In the genomic region with DNA sequence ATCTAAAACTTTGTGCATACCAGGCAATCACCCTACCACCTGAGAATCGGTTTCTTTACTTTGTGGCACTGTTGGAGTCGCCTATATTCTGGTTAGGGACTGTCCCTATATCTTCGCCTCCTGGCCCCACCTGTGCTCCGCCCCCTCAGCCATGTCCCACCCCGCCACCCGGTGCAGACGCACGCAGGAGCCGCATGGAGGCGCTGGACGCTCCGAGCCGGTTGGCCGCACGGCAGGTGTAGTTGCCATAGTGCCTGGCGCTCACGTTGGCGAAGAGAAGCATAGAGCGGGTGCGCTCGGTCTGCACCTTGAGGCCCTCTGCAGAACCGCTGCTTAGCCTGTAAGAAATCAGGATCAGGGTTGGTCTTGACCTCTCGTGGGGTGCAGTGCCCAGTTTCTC, we compare ENCODE assay signal across 11 mouse cellular contexts. TPM values are rescaled to one million over a fixed set of nuclear protein-coding genes. Genes with fewer than 3 reads are reported as not detected.
DNase-seq lines count a peak whose midpoint lies in the region; ATAC-seq and TF ChIP-seq lines count a peak whose summit lies in the region.
"Had no signal": no experiment of that assay in that cellular context is flagged by ENCODE, and none has a peak within 500 bp of the region (broad histone marks: within the 10 kb centered on the region; RNA-seq: fewer than 3 reads in every experiment).

No protein-coding gene starts in this region.

- no peak for TF ChIP-seq EP300 in liver, postnatal 0 days (IDR thresholded peaks at IDR 0.05; ENCODE audit: low read depth)

- H3K4me3 ChIP-seq in liver, postnatal 0 days (ENCODE audit: low read depth, low read length) = no peak overlapping the region
- no peak overlapping the region for H3K4me3 ChIP-seq in liver, embryonic 12.5 days
- no peak overlapping the region for H3K4me3 ChIP-seq in intestine, postnatal 0 days (ENCODE audit: low read depth, low read length)

- no peaks in the 10 kb centered on the region for H3K9me3 ChIP-seq in liver, postnatal 0 days (ENCODE audit: low read length)
- no peaks in the 10 kb centered on the region for H3K9me3 ChIP-seq in liver, embryonic 12.5 days (replicated peaks)
- H3K9me3 ChIP-seq in intestine, postnatal 0 days (ENCODE audit: control insufficient read depth) = no peaks in the 10 kb centered on the region
- H3K9me3 ChIP-seq: heart, embryonic 10.5 days had no signal

- peaks cover 35% of the 10 kb centered on the region for H3K27me3 ChIP-seq in liver, postnatal 0 days (ENCODE audit: insufficient read depth, low read length)
- peaks cover 71% of the 10 kb centered on the region for H3K27me3 ChIP-seq in liver, embryonic 12.5 days (replicated peaks)
- H3K27me3 ChIP-seq in intestine, postnatal 0 days (replicated peaks; ENCODE audit: control insufficient read depth, insufficient read depth, low read length) = peaks cover 23% of the 10 kb centered on the region

- intact Hi-C loops in left cerebral cortex, postnatal 10 days (cut with DNase I) = no loop called here

- no peak overlapping the region for H3K9ac ChIP-seq in liver, postnatal 0 days (replicated peaks)
- H3K9ac ChIP-seq in liver, embryonic 12.5 days = no peak overlapping the region
- no peak overlapping the region for H3K9ac ChIP-seq in intestine, postnatal 0 days (ENCODE audit: low read depth, low read length)

- no peak for DNase-seq in liver, postnatal 0 days
- DNase-seq in CD8-positive naive resting alpha-beta T cell, adult 2 months (ENCODE audit: low read depth in 2 of 2, low spot score in 2 of 2) = peak; percentile 21 to 35
- DNase-seq in T-cell, adult 2 months (ENCODE audit: low spot score) = peak; percentile 57
- no peak for DNase-seq in left cerebral cortex, postnatal 10 days (ENCODE audit: extremely low spot score in 1 of 2, low spot score in 2 of 2)
- no peak for DNase-seq in gastrocnemius, adult 8-10 months (ENCODE audit: low spot score in 2 of 2)

- 8% methylated on average over 23 of the region's 23 CpGs for WGBS in liver, postnatal 0 days (ENCODE audit: insufficient replicate concordance)
- WGBS in liver, embryonic 12.5 days (ENCODE audit: insufficient replicate concordance) = 7% methylated on average over 23 of the region's 23 CpGs
- 12% methylated on average over 23 of the region's 23 CpGs for WGBS in intestine, postnatal 0 days

- H3K4me1 ChIP-seq in liver, postnatal 0 days (ENCODE audit: insufficient read depth) = no peaks in the 10 kb centered on the region
- H3K4me1 ChIP-seq in liver, embryonic 12.5 days = no peaks in the 10 kb centered on the region
- no peaks in the 10 kb centered on the region for H3K4me1 ChIP-seq in intestine, postnatal 0 days (replicated peaks; ENCODE audit: control insufficient read depth, insufficient read depth, low read length)

- H3K4me2 ChIP-seq in liver, postnatal 0 days (ENCODE audit: low read depth, low read length) = no peak overlapping the region
- no peak overlapping the region for H3K4me2 ChIP-seq in liver, embryonic 12.5 days
- H3K4me2 ChIP-seq in intestine, postnatal 0 days (replicated peaks; ENCODE audit: low read depth) = no peak overlapping the region

- H3K27ac ChIP-seq in liver, postnatal 0 days (ENCODE audit: low read depth) = no peak overlapping the region
- H3K27ac ChIP-seq in liver, embryonic 12.5 days = no peak overlapping the region
- no peak overlapping the region for H3K27ac ChIP-seq in intestine, postnatal 0 days (ENCODE audit: low read depth, low read length)
- H3K27ac ChIP-seq: heart, embryonic 10.5 days had no signal

- no peak for ATAC-seq in liver, postnatal 0 days
- no peak; the same call in 1 of the 2 replicates for ATAC-seq in liver, embryonic 12.5 days
- ATAC-seq in intestine, postnatal 0 days = peak; percentile 48; the same call in 1 of the 2 replicates

- H3K36me3 ChIP-seq in liver, postnatal 0 days (replicated peaks; ENCODE audit: insufficient read depth, low read length) = no peaks in the 10 kb centered on the region
- no peaks in the 10 kb centered on the region for H3K36me3 ChIP-seq in liver, embryonic 12.5 days
- H3K36me3 ChIP-seq in intestine, postnatal 0 days (ENCODE audit: control insufficient read depth, insufficient read depth) = no peaks in the 10 kb centered on the region; the same call in 1 of the 2 replicates
- H3K36me3 ChIP-seq: heart, embryonic 10.5 days had no signal

- peak; percentile 27; the same call in 1 of the 2 replicates for TF ChIP-seq CTCF in liver, postnatal 0 days (IDR thresholded peaks at IDR 0.05; ENCODE audit: low read depth)
- peak; percentile 42; the same call in 1 of the 2 replicates for TF ChIP-seq CTCF in intestine, postnatal 0 days (IDR thresholded peaks at IDR 0.05; ENCODE audit: low read depth)

RNA-seq across cellular contexts. Expression of a gene that starts 12.8 kb away (rescaled TPM):
- 0.70 and 1.4 TPM in 2 replicates for polyA plus RNA-seq in liver, postnatal 0 days (2015; fragmentation: Nextera tagmentation; extraction: Ambion mirVana)
- polyA plus RNA-seq in liver, embryonic 12.5 days (2016; fragmentation: Nextera tagmentation; extraction: Ambion mirVana) = 1.2 and 2.3 TPM in 2 replicates
- 4.5 and 5.3 TPM in 2 replicates for polyA plus RNA-seq in intestine, postnatal 0 days (2015; fragmentation: Nextera tagmentation; extraction: Ambion mirVana)
- 1 to 10 TPM; 4.4 TPM for total RNA-seq in left cerebral cortex, postnatal 10 days (2021)
- 1 to 10 TPM; 1.3 to 2.7 (median 1.7) TPM for total RNA-seq in gastrocnemius, adult 8-10 months (2022)

RNA-seq across cellular contexts. Expression of a gene that starts 14.2 kb away (rescaled TPM):
- polyA plus RNA-seq in liver, postnatal 0 days (2015; fragmentation: Nextera tagmentation; extraction: Ambion mirVana) = not detected in 2 replicates
- polyA plus RNA-seq in liver, embryonic 12.5 days (2016; fragmentation: Nextera tagmentation; extraction: Ambion mirVana) = 0.05 TPM in 1 of 2 replicates, not detected in the other
- 0.20 TPM in 2 replicates for polyA plus RNA-seq in intestine, postnatal 0 days (2015; fragmentation: Nextera tagmentation; extraction: Ambion mirVana)
- 10 to 100 TPM; 46.4 to 47.7 TPM for total RNA-seq in left cerebral cortex, postnatal 10 days (2021)
- under 1 TPM in 3 of 4 experiments, not detected in 1; 0.10 to 0.31 (median 0.13) TPM for total RNA-seq in gastrocnemius, adult 8-10 months (2022)

RNA-seq across cellular contexts. Expression of a gene that starts 30.0 kb away (rescaled TPM):
- polyA plus RNA-seq in liver, postnatal 0 days (2015; fragmentation: Nextera tagmentation; extraction: Ambion mirVana) = not detected in 2 replicates
- not detected in 2 replicates for polyA plus RNA-seq in liver, embryonic 12.5 days (2016; fragmentation: Nextera tagmentation; extraction: Ambion mirVana)
- polyA plus RNA-seq in intestine, postnatal 0 days (2015; fragmentation: Nextera tagmentation; extraction: Ambion mirVana) = not detected in 2 replicates
- total RNA-seq in left cerebral cortex, postnatal 10 days (2021) = not detected
- not detected for total RNA-seq in gastrocnemius, adult 8-10 months (2022)
- polyA plus RNA-seq: heart, embryonic 10.5 days; kidney, embryonic 16.5 days; limb, embryonic 14.5 days; small intestine, adult 2 months had no signal

RNA-seq across cellular contexts. Expression of a gene that starts 31.8 kb away (rescaled TPM):
- polyA plus RNA-seq in liver, postnatal 0 days (2015; fragmentation: Nextera tagmentation; extraction: Ambion mirVana) = 0.25 TPM in 1 of 2 replicates, not detected in the other
- polyA plus RNA-seq in liver, embryonic 12.5 days (2016; fragmentation: Nextera tagmentation; extraction: Ambion mirVana) = 0.26 and 0.59 TPM in 2 replicates
- 0.23 and 0.24 TPM in 2 replicates for polyA plus RNA-seq in intestine, postnatal 0 days (2015; fragmentation: Nextera tagmentation; extraction: Ambion mirVana)
- total RNA-seq in left cerebral cortex, postnatal 10 days (2021) = 1 to 10 TPM in 1 of 2 experiments, under 1 TPM in 1; 0.79 to 1.4 TPM
- under 1 TPM in 1 of 4 experiments, not detected in 3; 0.73 TPM for total RNA-seq in gastrocnemius, adult 8-10 months (2022)
- polyA plus RNA-seq: heart, embryonic 10.5 days; kidney, embryonic 16.5 days had no signal

RNA-seq across cellular contexts. Expression of a gene that starts 31.8 kb away (rescaled TPM):
- polyA plus RNA-seq in liver, postnatal 0 days (2015; fragmentation: Nextera tagmentation; extraction: Ambion mirVana) = 759 and 760 TPM in 2 replicates
- 238 and 249 TPM in 2 replicates for polyA plus RNA-seq in liver, embryonic 12.5 days (2016; fragmentation: Nextera tagmentation; extraction: Ambion mirVana)
- polyA plus RNA-seq in intestine, postnatal 0 days (2015; fragmentation: Nextera tagmentation; extraction: Ambion mirVana) = 813 and 825 TPM in 2 replicates
- 10 to 100 TPM; 52.2 to 55.8 TPM for total RNA-seq in left cerebral cortex, postnatal 10 days (2021)
- 100 to 1,000 TPM; 284 to 324 (median 303) TPM for total RNA-seq in gastrocnemius, adult 8-10 months (2022)

Comparison
In these comparisons a context has a peak if more than half of its experiments do, and no peak if none do; other contexts are left out.
1. DNase-seq: peak in CD8-positive naive resting alpha-beta T cell, adult 2 months (2 of 2) and T-cell, adult 2 months (single experiment); none in liver, postnatal 0 days (single experiment), left cerebral cortex, postnatal 10 days (0 of 2) and gastrocnemius, adult 8-10 months (0 of 2).